Mouse (Mus musculus) E14TG2a.4 (cell line): Measurements from ENCODE around the gene Tigd4.

ENCODE experiments used
- CTCF ChIP-seq: conservative IDR thresholded peaks from 2 replicates; pipeline ENCODE4 v1.5.1; 2014; ENCODE audit warnings: low read length
- POU5F1 ChIP-seq: IDR thresholded peaks from 2 replicates; pipeline ENCODE4 v1.6.1; 2014; ENCODE audit warnings: low read length, borderline replicate concordance

DNA sequence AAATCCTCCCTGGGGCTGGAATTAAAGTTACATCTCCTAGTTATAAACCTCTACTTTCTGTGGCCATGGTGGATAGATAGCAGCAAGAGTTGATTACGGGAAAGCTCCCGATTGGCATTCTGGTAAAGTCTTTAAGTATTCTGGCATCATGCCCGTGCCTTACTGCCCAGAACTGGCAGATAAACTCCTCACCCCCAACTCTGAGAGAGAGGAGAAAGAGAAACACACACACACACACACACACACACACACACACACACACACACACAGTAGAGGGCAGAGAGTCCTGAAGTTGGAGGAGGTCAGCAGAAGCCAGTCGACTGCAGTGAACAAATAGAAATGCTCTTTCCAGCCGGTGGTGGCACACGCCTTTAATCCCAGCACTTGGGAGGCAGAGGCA lies 43.7 kb downstream of the Tigd4 start:
- TF ChIP-seq CTCF (no peak), POU5F1 (no peak)
